Mouse (Mus musculus): ENCODE data around the gene Tbx4. TPM values are rescaled to one million over a fixed set of nuclear protein-coding genes. Genes with fewer than 3 reads are reported as not detected.

Gene Tbx4
- polyA plus RNA-seq, 1 experiment: 0.29 TPM

DNA sequence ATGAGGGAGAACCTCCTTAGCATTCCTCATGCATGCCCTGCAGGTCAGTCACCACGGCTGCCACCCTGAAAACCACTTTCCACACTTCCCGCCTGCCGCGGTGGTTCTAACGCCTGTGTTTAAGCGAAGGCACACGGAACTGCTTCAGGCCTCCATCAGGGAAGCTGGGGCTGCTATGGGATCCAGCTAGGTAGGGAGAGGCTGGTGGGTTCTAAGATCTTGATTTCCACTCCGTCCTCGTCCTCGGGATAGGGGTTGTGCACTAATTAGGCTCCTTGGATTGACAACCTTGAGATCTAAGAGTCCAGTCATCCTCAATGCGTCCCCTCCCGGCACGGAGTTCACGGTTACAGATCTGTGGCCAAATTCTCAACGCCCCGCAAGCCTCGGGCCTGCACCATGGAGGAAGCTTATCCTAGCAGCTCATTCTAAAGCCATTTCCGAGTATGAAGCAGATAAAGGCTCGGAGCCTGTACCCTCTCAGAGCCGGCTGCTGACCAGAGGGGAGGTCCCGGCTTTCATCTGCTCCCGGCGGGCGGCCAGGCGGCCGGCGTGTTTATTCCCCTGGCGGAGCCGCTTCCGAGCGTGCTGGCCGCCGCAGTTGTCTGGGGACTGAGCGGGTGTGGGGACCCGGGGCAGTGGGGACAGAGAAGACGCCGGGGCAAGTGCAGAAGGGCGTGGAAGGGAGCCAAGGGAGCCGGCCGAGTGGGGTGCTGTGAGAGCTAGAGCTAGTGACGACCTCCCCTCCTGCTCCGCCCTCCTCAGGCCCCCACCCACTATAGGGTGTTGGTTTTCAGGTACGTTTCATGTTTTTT lies 8.7 kb downstream of the Tbx4 start:
- TF ChIP-seq POLR2A (IDR thresholded peaks at IDR 0.05; ENCODE audit: extremely low read depth, insufficient read depth, low read length): no peak
- TF ChIP-seq CTCF (IDR thresholded peaks at IDR 0.05; ENCODE audit: extremely low read depth, insufficient read depth, low read length): no peak
- Histone ChIP-seq H3K4me3 (ENCODE audit: insufficient read depth, low read length) (no peak overlapping the region), H3K4me1 (ENCODE audit: control insufficient read depth, insufficient read depth, low read length) (no peaks in the 10 kb centered on the region), H3K27ac (ENCODE audit: insufficient read depth, low read length) (no peak overlapping the region)

DNA sequence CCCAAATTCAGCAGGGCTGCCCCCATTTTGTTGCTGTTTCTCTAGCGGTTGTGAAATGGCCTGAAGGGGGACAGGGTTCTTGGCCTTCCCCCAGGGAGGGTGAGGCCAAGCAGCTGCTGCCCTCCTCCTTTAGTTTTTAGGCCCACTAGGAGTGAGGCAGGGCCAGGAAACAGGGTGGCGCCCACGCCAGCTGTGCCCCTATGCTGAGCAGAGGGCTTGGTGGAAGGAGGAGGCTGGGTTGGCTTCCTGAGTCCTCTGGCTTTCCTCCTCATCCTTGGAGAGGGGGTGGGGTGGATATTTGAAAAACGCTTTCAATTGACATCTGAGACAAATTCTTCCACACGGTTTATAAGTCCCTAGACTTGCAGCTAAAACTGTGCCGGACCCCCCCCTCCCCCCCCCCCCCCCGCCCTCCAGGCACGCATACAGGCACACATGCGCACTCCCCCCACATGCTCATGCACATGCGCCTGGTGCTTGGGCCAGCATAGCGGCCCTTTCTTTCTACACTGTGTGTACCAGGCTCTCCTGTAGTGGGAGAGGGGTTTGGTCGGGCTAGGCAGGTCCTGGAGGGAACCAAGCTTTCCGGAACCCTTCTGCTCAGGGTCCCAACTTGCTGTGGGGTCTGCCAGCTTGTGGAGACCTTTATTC lies 10.2 kb downstream of the Tbx4 start:
- no peak overlapping the region for H3K4me3 ChIP-seq (ENCODE audit: insufficient read depth, low read length)
- no peaks in the 10 kb centered on the region for H3K4me1 ChIP-seq (ENCODE audit: control insufficient read depth, insufficient read depth, low read length)
- no peak for TF ChIP-seq CTCF (IDR thresholded peaks at IDR 0.05; ENCODE audit: extremely low read depth, insufficient read depth, low read length)
- TF ChIP-seq POLR2A (IDR thresholded peaks at IDR 0.05; ENCODE audit: extremely low read depth, insufficient read depth, low read length): no peak
- H3K27ac ChIP-seq (ENCODE audit: insufficient read depth, low read length): no peak overlapping the region

GRCm38 (mm10) chr11:85900291-85900690 lies 14.1 kb downstream of the Tbx4 start:
- no peak for TF ChIP-seq POLR2A (IDR thresholded peaks at IDR 0.05; ENCODE audit: extremely low read depth, insufficient read depth, low read length)
- TF ChIP-seq CTCF (IDR thresholded peaks at IDR 0.05; ENCODE audit: extremely low read depth, insufficient read depth, low read length): no peak
- Histone ChIP-seq H3K4me3 (ENCODE audit: insufficient read depth, low read length) (no peak overlapping the region), H3K4me1 (ENCODE audit: control insufficient read depth, insufficient read depth, low read length) (no peaks in the 10 kb centered on the region), H3K27ac (ENCODE audit: insufficient read depth, low read length) (no peak overlapping the region)

DNA sequence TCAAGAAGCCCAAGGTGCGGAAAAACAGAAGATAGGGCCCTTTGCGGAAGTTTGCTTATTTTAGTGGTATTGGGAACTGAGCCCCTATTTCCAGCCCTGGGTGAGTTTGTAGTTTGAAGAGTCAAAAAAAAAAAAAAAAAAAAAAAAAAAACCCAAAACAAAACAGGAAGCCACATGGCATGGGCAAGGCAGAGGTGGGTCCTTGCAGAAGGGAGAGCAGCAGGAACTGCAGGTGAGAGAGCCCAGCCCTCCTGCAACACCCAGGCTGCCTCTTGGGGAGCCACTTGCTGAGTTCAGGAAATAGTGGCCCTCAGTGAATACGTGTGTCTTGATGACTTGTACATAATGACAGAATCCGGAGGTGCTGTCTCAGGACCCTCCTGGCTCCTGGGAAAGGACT lies 23.3 kb downstream of the Tbx4 start:
- no peak overlapping the region for H3K27ac ChIP-seq (ENCODE audit: insufficient read depth, low read length)
- TF ChIP-seq POLR2A (IDR thresholded peaks at IDR 0.05; ENCODE audit: extremely low read depth, insufficient read depth, low read length): no peak
- no peak for TF ChIP-seq CTCF (IDR thresholded peaks at IDR 0.05; ENCODE audit: extremely low read depth, insufficient read depth, low read length)
- no peaks in the 10 kb centered on the region for H3K4me1 ChIP-seq (ENCODE audit: control insufficient read depth, insufficient read depth, low read length)
- no peak overlapping the region for H3K4me3 ChIP-seq (ENCODE audit: insufficient read depth, low read length)

DNA sequence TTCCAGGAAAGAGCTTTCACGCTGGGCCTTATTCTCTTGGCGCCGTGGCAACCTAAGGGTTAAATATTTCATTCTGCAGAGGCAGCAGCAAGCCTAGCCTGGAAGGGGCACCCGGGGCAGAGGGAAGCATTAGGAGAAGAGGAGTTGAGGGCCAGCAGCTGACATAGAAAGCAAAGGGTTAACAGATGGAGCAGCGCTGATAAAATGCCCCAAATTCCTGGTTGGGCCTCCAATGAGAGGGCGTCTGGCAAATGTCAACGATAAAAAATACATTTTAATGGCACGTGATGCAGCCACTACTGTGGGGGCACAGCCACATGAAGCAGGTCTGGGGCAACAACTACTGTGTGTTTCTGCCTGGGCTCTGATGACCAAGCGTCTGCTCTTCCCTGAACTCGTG lies 23.9 kb downstream of the Tbx4 start:
- H3K4me3 ChIP-seq (ENCODE audit: insufficient read depth, low read length): no peak overlapping the region
- TF ChIP-seq POLR2A (IDR thresholded peaks at IDR 0.05; ENCODE audit: extremely low read depth, insufficient read depth, low read length): no peak
- no peak for TF ChIP-seq CTCF (IDR thresholded peaks at IDR 0.05; ENCODE audit: extremely low read depth, insufficient read depth, low read length)

GRCm38 (mm10) chr11:85913506-85913905 lies 27.3 kb downstream of the Tbx4 start:
- H3K4me1 ChIP-seq (ENCODE audit: control insufficient read depth, insufficient read depth, low read length): no peaks in the 10 kb centered on the region
- no peak overlapping the region for H3K4me3 ChIP-seq (ENCODE audit: insufficient read depth, low read length)
- TF ChIP-seq POLR2A (IDR thresholded peaks at IDR 0.05; ENCODE audit: extremely low read depth, insufficient read depth, low read length): no peak
- TF ChIP-seq CTCF (IDR thresholded peaks at IDR 0.05; ENCODE audit: extremely low read depth, insufficient read depth, low read length): no peak
- H3K27ac ChIP-seq (ENCODE audit: insufficient read depth, low read length): no peak overlapping the region

More for the DNA sequence above, 23.9 kb downstream of the Tbx4 start:
- H3K4me1 ChIP-seq (ENCODE audit: control insufficient read depth, insufficient read depth, low read length): no peaks in the 10 kb centered on the region
- H3K27ac ChIP-seq (ENCODE audit: insufficient read depth, low read length): no peak overlapping the region

DNA sequence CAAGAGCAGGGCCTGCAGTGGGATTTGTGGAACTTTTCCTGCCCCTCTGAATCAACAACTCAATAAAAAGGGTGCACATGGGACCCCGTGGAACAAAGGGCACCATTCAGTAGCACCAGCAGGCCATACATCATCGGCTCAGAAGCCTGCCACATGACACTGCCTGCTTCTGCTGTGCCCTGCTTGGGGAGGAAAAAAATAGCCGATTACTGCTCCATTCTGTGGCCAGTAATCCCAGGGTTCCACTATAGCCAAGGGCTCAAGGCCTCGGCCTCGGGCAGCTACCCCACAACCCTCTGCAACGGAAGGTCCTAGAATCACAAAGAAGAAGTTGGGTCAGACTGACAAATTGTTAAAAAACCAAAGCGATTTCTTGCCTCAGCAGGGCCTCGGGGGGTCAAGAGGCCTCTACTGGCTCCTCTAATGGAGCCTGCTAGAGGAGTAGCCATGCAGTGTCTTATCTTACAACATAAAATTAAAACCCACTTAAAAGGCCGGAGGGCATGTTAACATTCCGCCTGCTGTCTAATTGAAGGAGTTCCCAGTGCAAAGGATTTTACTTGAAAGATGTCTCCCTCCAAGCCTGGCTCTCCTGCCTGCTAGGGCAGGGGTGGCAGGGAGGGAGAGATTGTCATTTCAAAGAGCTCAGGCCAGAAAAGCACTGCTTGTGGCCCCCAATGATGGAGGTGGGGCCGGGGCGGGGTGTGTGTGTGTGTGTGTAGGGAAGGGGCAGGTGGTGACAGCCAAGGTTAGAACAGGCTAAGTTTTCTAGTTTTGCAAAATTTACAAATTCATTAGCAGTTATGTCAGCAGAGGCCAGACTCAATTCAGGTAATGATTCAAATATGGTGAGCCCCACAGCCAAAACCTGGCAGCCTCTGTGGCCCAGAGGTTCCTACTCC lies 31.1 kb downstream of the Tbx4 start:
- TF ChIP-seq CTCF (IDR thresholded peaks at IDR 0.05; ENCODE audit: extremely low read depth, insufficient read depth, low read length): no peak
- TF ChIP-seq POLR2A (IDR thresholded peaks at IDR 0.05; ENCODE audit: extremely low read depth, insufficient read depth, low read length): no peak
- Histone ChIP-seq H3K27ac (ENCODE audit: insufficient read depth, low read length) (0 out of 2 replicates have a peak overlapping the region, but pooled peaks have one; percentile 7), H3K4me3 (ENCODE audit: insufficient read depth, low read length) (no peak overlapping the region), H3K4me1 (ENCODE audit: control insufficient read depth, insufficient read depth, low read length) (no peaks in the 10 kb centered on the region)

GRCm38 (mm10) chr11:85917993-85918325 lies 31.7 kb downstream of the Tbx4 start:
- H3K4me1 ChIP-seq (ENCODE audit: control insufficient read depth, insufficient read depth, low read length): no peaks in the 10 kb centered on the region
- H3K27ac ChIP-seq (ENCODE audit: insufficient read depth, low read length): no peak overlapping the region
- no peak overlapping the region for H3K4me3 ChIP-seq (ENCODE audit: insufficient read depth, low read length)
- TF ChIP-seq POLR2A (IDR thresholded peaks at IDR 0.05; ENCODE audit: extremely low read depth, insufficient read depth, low read length) (no peak), CTCF (IDR thresholded peaks at IDR 0.05; ENCODE audit: extremely low read depth, insufficient read depth, low read length) (no peak)

DNA sequence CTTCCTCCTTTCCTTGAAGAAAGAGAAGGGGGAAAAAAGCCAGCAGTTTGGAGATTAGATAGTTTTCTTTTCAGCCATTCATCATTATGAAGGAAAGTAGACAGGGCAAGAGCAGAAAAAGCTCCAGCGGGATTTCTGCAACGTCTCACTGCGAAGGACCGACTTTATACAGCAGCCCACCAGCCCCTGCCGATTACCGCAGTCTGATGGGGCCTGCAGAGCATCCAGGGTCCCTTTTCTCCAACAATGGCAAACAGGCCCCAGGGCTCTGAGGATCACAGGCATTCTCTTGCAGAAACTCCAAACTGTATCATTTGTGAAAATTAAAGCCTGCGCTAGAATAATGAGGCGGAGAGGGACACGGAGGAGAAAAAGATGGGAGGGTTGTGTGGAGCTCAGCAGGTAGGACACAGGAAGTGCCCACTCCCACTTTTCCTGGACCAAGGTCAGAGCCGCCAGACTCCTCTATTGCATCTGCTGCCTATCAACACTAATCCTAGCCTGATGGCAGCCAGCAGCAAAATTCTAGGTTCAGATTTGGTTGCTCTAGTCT lies 32.2 kb downstream of the Tbx4 start:
- Histone ChIP-seq H3K27ac (ENCODE audit: insufficient read depth, low read length) (no peak overlapping the region), H3K4me1 (ENCODE audit: control insufficient read depth, insufficient read depth, low read length) (no peaks in the 10 kb centered on the region), H3K4me3 (ENCODE audit: insufficient read depth, low read length) (no peak overlapping the region)
- TF ChIP-seq CTCF (IDR thresholded peaks at IDR 0.05; ENCODE audit: extremely low read depth, insufficient read depth, low read length) (no peak), POLR2A (IDR thresholded peaks at IDR 0.05; ENCODE audit: extremely low read depth, insufficient read depth, low read length) (no peak)
